Mouse (Mus musculus) C2C12 (cell line): Measurements from ENCODE around the gene Zc3hav1. TPM values are rescaled to one million over a fixed set of nuclear protein-coding genes. Genes with fewer than 3 reads are reported as not detected.

Experiments used
- H3K27me3 ChIP-seq: one replicate; pipeline ENCODE4 v1.6.1; 2011; ENCODE audit not compliant: control insufficient read depth, insufficient read depth, insufficient read length
- H3K36me3 ChIP-seq: one replicate; pipeline ENCODE4 v1.6.1; 2011; ENCODE audit not compliant: control insufficient read depth, insufficient read depth
- H3K4me3 ChIP-seq: one replicate; pipeline ENCODE4 v1.5.1; 2011; ENCODE audit warnings: mild to moderate bottlenecking, control low read depth; ENCODE audit not compliant: poor library complexity, insufficient read depth, severe bottlenecking
- H3K79me2 ChIP-seq: one replicate; pipeline ENCODE4 v1.6.1; 2011; ENCODE audit not compliant: control insufficient read depth, insufficient read depth
- H3K79me3 ChIP-seq: one replicate; pipeline ENCODE4 v1.6.1; 2011; ENCODE audit warnings: low read depth, control low read depth
- H3ac ChIP-seq: one replicate; pipeline ENCODE3; 2011; ENCODE audit warnings: low read depth; ENCODE audit not compliant: control insufficient read depth, insufficient read length
- CEBPB ChIP-seq: IDR thresholded peaks from one replicate; pipeline ENCODE4 v1.6.1; 2011; ENCODE audit warnings: low read depth, mild to moderate bottlenecking, control low read depth, moderate library complexity
- CTCF ChIP-seq: IDR thresholded peaks from one replicate; pipeline ENCODE4 v1.5.1; 2011; ENCODE audit not compliant: control insufficient read depth, insufficient read depth, insufficient read length
- FOSL1 ChIP-seq: IDR thresholded peaks from one replicate; pipeline ENCODE4 v1.8.0; 2011; ENCODE audit warnings: mild to moderate bottlenecking, low read length; ENCODE audit not compliant: poor library complexity, insufficient read depth, severe bottlenecking
- MAX ChIP-seq: IDR thresholded peaks from one replicate; pipeline ENCODE4 v1.6.1; 2011; ENCODE audit warnings: mild to moderate bottlenecking, control low read depth
- MYOD1 ChIP-seq: IDR thresholded peaks from one replicate; pipeline ENCODE4 v1.6.1; 2011; ENCODE audit warnings: low read depth; ENCODE audit not compliant: control insufficient read depth, insufficient read length
- MYOG ChIP-seq: IDR thresholded peaks from one replicate; pipeline ENCODE4 v1.6.1; 2011; ENCODE audit not compliant: control insufficient read depth, insufficient read length; ENCODE audit errors: extremely low read depth
- USF1 ChIP-seq: IDR thresholded peaks from one replicate; pipeline ENCODE4 v1.6.1; 2011; ENCODE audit warnings: low read depth, mild to moderate bottlenecking, control low read depth, moderate library complexity
- polyA plus RNA-seq: library from polyadenylated mRNA; unstranded; fragments of >200 nt; fragmentation: generic; extraction: Trizol; gene quantifications from one replicate; pipeline ENCODE4 v1.2.1, GENCODE M21; 2012; ENCODE audit warnings: missing spikeins

The Zc3hav1 gene
- polyA plus RNA-seq, 1 experiment = 20.3 TPM

GRCm38 (mm10) chr6:38309741-38310140 is 44.7 kb downstream of the Zc3hav1 start:
- Histone ChIP-seq H3K79me3 (no peaks in the 10 kb centered on the region), H3ac (no peak overlapping the region), H3K27me3 (no peaks in the 10 kb centered on the region), H3K4me3 (no peak overlapping the region), H3K79me2 (no peaks in the 10 kb centered on the region), H3K36me3 (peaks cover 84% of the 10 kb centered on the region)
- TF ChIP-seq MYOG (no peak), MYOD1 (no peak), CTCF (no peak), MAX (no peak), USF1 (no peak), CEBPB (no peak), FOSL1 (no peak)

- no peak for TF ChIP-seq MYOD1
- no peak for TF ChIP-seq USF1
- no peak for TF ChIP-seq CTCF
- no peak for TF ChIP-seq CEBPB
- no peak for TF ChIP-seq FOSL1
- no peak for TF ChIP-seq MAX
- TF ChIP-seq MYOG = no peak
- Histone ChIP-seq H3K4me3 (no peak overlapping the region), H3K79me3 (no peaks in the 10 kb centered on the region), H3ac (no peak overlapping the region), H3K27me3 (no peaks in the 10 kb centered on the region), H3K36me3 (peaks cover 63% of the 10 kb centered on the region), H3K79me2 (no peaks in the 10 kb centered on the region)
These were observed 49.4 kb downstream of the Zc3hav1 start for GRCm38 (mm10) chr6:38304981-38305380.

GRCm38 (mm10) chr6:38298761-38299401 is 55.5 kb downstream of the Zc3hav1 start, which contains the start of gene Zc3hav1l:
Zc3hav1l (minus strand) TSS chr6:38299259.
- no peaks in the 10 kb centered on the region for H3K27me3 ChIP-seq
- peaks cover 41% of the 10 kb centered on the region for H3K36me3 ChIP-seq
- no peak for TF ChIP-seq MYOG
- TF ChIP-seq MYOD1 = no peak
- TF ChIP-seq MAX = peak; percentile 87
- no peak for TF ChIP-seq USF1
- TF ChIP-seq FOSL1 = no peak
- no peak for TF ChIP-seq CEBPB
- peak; percentile 0 for TF ChIP-seq CTCF
- no peaks in the 10 kb centered on the region for H3K79me3 ChIP-seq
- peak within 1 kb of the TSS; percentile 45 for H3K4me3 ChIP-seq
- peaks cover 6% of the 10 kb centered on the region for H3K79me2 ChIP-seq
- H3ac ChIP-seq = peak within 1 kb of the TSS; percentile 84

GRCm38 (mm10) chr6:38298246-38298635 is 56.2 kb downstream of the Zc3hav1 start:
- Histone ChIP-seq H3K36me3 (peaks cover 39% of the 10 kb centered on the region), H3ac (peak overlapping the region; percentile 84), H3K79me2 (peaks cover 6% of the 10 kb centered on the region), H3K4me3 (peak overlapping the region; percentile 45), H3K79me3 (no peaks in the 10 kb centered on the region), H3K27me3 (no peaks in the 10 kb centered on the region)
- no peak for TF ChIP-seq CTCF

- H3K79me2 ChIP-seq = peaks cover 6% of the 10 kb centered on the region
- peak overlapping the region; percentile 36 for H3ac ChIP-seq
- no peak for TF ChIP-seq MYOD1
- no peak for TF ChIP-seq MYOG
- TF ChIP-seq MAX = no peak
- TF ChIP-seq CEBPB = no peak
- TF ChIP-seq USF1 = no peak
- no peak for TF ChIP-seq CTCF
- TF ChIP-seq FOSL1 = no peak
- H3K27me3 ChIP-seq = no peaks in the 10 kb centered on the region
- peaks cover 39% of the 10 kb centered on the region for H3K36me3 ChIP-seq
- H3K79me3 ChIP-seq = no peaks in the 10 kb centered on the region
- H3K4me3 ChIP-seq = peak overlapping the region; percentile 45
These were observed 56.7 kb downstream of the Zc3hav1 start for GRCm38 (mm10) chr6:38297580-38298245.

GRCm38 (mm10) chr6:38293708-38294107 is 60.7 kb downstream of the Zc3hav1 start:
- H3K36me3 ChIP-seq = peaks cover 70% of the 10 kb centered on the region
- H3K79me3 ChIP-seq = no peaks in the 10 kb centered on the region
- H3K27me3 ChIP-seq = no peaks in the 10 kb centered on the region
- TF ChIP-seq USF1 (no peak), CEBPB (no peak), MYOD1 (no peak), FOSL1 (no peak), MYOG (no peak), CTCF (no peak), MAX (no peak)
- no peak overlapping the region for H3ac ChIP-seq
- H3K79me2 ChIP-seq = peaks cover 6% of the 10 kb centered on the region
- no peak overlapping the region for H3K4me3 ChIP-seq
